Mouse (Mus musculus): ENCODE data around the gene Stk38.
"Not testable (repeated sequence)": the region's sequence is repeated elsewhere in the genome, so short reads cannot be mapped to it uniquely, and the experiment has no call there.

The Stk38 gene

GRCm38 (mm10) chr17:29007243-29007640 is 553 bp downstream of the Stk38 start:
- no peak for DNase-seq (ENCODE audit: low spot score)

DNA sequence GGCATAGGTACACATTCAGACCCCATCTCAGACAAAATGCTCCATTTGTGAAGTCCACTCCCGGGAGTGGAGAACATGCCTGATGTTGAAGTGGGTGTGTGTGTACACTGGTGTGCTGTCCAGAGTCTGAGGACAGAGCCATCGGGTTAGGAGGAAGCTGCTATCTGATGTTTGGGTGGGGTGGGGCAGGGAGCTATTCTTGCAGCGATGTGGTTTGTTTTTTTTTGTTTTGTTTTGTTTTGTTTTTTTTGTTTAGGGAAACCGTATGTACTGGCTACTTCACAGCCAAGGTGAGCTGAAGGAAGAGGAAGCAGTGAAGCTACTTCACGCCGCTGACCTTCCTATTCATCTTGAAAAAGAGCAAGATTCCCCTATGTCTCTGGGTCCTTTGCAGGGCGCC is 983 bp downstream of the Stk38 start:
- no peak for DNase-seq (ENCODE audit: low spot score)

DNA sequence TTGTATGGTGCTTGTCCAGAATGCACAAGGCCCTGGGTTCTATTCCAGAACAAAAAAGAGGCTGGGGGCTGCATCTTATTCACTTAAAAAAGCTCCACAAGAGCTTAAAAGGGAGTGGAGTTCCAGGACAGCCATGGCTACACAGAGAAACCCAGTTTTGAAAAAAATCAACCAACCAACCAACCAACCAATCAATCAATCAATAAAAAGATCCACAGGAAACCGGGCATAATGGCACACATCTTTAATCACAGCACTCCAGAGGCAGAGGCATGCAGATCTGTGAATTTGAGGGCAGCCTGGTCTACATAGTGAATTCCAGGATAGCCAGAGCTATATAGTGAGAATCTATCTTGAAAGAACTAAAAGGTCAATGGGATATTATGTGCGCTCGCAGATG is 2.8 kb downstream of the Stk38 start:
- DNase-seq (ENCODE audit: low spot score): no peak

DNA sequence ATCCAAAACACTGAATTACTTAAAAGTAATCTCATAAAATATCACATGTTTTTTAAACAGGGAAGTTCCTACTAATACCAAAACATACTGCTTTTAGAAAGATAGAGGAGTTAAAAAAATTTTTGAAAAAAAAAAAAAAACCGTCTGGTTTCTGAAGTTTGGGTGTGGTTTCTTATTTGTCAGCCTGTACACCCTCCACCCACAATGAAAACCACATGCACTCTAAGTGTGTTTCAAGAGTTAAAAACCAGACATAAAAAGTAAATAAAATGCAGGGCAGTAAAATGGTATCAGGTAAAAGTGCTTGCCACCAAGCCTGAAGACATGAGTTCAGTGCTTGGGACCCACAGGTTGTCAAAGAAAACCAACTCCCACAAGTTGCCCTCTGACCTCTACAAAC is 4.1 kb downstream of the Stk38 start:
- no peak for DNase-seq (ENCODE audit: low spot score)

- DNase-seq (ENCODE audit: low spot score): no peak
Measured at GRCm38 (mm10) chr17:29000465-29000864, 7.3 kb downstream of the Stk38 start.

GRCm38 (mm10) chr17:28994615-28995014 is 13.2 kb downstream of the Stk38 start:
- DNase-seq (ENCODE audit: low spot score): no peak

DNA sequence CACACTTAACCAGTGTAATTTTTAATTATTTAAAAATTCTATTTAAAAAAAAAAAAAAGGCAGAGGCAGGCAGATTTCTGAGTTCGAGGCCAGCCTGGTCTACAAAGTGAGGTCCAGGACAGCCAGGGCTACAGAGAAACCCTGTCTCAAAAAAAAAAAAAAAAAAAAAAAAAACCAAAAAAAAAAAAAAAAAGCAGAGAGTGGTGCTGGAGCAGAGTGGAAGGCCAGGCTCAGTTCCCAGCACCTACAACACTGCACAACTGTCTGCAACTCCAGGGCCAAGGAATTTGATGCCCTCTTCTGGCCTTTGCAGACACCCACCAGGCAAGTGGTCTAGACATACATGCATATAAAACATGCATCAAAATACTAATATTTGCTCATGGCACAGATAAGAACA is 14.8 kb downstream of the Stk38 start:
- not testable (repeated sequence) for DNase-seq (ENCODE audit: low spot score)

DNA sequence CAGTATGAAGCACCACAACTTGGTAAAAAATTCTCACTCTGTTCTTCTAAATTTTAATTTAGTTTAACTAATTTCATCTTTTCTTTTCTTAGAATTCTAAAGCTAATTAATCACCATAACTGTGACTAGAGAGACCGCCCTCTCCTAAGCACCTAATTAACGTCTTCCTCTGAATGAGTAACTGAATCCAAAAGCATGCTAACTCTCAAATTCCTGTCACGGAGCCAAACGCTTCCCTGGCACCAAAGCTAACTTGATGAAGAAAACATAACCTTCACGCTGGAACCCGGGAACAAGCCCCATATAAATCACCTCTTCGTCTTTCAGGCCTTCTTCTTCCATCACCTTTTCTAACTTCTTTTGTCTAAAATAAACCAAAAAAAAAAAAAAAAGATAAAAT is 15.7 kb downstream of the Stk38 start:
- no peak for DNase-seq (ENCODE audit: low spot score)

GRCm38 (mm10) chr17:28991286-28991685 is 16.5 kb downstream of the Stk38 start:
- no peak for DNase-seq (ENCODE audit: low spot score)

- no peak for DNase-seq (ENCODE audit: low spot score)
Measured at GRCm38 (mm10) chr17:28990060-28990459, 17.7 kb downstream of the Stk38 start.

GRCm38 (mm10) chr17:28988996-28989395 is 18.8 kb downstream of the Stk38 start:
- DNase-seq (ENCODE audit: low spot score): no peak

DNA sequence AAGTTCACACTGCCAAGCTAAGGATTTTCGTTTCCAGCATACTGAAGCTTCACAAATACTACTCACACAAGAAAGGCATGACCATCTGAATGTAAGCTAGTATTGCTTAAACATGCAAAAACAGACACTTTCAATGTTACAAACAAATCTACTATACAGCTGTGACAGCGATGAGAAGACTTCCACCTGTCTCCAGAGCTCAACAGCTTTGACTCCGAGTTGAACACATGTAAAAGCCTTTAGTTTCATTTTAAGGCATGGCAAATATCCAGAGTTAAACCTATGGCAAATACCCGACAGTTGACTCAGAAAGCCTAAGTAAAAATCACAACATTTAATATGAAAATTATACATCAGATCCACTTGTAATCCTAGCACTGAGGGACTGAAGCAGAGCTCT is 19.5 kb downstream of the Stk38 start:
- no peak for DNase-seq (ENCODE audit: low spot score)

DNA sequence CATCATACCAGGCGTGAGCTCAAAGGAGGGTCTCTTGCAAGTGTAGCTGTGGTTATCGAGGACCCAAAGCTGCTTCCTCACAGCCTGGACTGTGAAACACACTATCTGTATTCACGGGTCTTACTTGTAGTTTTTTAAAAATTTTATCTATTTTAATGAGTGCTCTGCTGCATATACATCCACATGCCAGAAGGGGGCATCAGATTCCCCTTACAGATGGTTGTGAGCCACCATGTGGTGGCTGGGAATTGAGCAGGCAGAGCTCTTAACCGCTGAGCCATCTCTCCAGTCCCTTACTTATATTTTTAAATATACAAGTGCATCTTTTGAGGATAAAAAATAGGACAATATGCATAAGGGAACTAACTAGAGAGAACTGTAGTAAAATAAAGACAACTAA is 20.1 kb downstream of the Stk38 start:
- DNase-seq (ENCODE audit: low spot score): no peak

DNA sequence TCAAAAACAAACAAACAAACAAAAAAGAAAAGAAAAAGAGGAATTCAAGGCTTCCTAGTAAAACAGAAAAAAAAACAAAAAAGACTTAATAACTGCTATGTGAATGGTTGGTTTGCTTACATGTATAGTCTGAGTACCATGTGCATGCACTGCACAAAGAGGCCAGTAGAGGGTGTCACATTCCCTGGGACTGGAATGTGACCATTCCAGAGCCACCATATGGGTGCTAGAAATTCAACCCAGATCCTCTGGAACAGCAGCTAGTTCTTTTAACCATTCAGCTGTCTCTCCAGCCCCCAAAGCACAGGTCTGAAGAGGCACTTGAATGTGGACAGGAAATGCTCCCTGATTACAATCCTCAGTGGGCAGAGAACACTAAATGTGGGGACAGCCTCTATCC is 21.0 kb downstream of the Stk38 start:
- DNase-seq (ENCODE audit: low spot score): no peak

DNA sequence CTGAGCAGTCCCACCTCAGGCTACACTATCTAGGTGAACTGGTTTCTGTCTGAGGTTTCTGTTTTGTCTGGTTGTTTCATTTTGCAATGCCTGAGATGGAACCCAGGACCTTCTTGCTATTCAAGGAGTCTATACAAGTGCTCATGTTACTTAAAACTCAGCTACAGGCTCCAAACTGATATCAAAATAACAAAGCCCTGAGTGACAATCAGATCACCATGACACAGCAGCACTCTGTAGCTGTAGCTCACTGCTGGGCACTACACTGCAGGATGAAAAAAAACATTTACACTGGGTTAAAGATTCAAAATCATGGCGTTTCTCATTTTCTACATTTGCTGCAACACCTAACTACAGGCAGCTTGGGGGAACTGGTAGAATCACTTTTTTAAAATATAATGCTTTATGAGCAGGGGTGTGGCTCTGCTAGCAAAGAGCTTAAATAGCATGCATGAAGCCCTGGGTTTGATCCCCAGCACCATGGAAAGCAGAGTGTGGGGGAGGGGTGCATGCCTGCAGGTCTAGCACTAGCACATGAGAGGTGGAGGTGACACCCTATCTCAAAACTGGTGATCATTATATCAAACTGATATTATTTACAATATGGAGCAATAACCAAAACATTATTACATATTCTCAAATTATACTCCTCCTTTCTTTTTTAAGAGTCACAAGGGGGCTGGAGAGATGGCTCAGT is 22.9 kb downstream of the Stk38 start:
- no peak for DNase-seq (ENCODE audit: low spot score)

DNA sequence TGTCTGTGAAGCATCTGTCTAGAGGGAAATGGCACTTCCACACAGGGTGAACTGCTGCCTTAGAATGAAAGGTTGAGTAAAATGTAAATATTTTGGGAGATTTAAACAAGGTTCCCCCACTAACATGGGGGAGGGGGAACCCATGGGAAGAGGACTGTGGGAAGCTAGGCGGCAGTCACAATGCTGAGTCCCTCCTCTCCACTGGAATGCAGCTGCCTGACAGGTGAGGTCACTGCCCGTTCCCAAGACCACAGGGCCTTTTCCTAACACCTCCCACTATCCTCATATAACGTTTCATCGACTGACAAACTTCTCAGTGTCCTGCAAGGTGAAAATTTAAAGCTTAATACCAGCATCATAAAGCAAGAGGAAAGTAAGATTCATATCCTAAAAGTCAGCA is 25.2 kb downstream of the Stk38 start:
- no peak for DNase-seq (ENCODE audit: low spot score)

- no peak for DNase-seq (ENCODE audit: low spot score)
Measured at GRCm38 (mm10) chr17:28981081-28981480, 26.7 kb downstream of the Stk38 start.

DNA sequence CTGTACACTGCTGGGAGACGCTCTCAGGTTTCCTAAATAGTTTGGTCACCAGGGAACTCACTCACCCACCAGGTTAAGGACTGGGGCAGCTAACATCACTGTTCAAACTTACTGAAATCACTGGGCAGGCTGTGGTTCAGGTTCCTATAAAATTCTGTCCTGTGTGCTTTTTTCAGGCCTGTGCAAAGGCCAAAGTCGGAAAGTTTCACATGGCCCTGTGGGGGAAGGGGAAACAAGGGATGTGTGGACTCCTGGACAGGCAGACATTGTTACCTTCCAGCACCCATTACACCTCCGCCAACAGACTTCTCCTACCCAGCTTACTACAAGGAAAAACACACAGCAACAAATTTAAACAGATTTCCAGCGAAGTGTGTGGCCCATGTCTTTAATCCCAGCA is 28.7 kb downstream of the Stk38 start:
- DNase-seq (ENCODE audit: low spot score): no peak

- DNase-seq (ENCODE audit: low spot score): no peak
Measured at GRCm38 (mm10) chr17:28970122-28970521, 37.7 kb downstream of the Stk38 start.

GRCm38 (mm10) chr17:28967021-28967610 is 40.7 kb downstream of the Stk38 start:
- DNase-seq (ENCODE audit: low spot score): no peak

- no peak for DNase-seq (ENCODE audit: low spot score)
Measured at GRCm38 (mm10) chr17:28961596-28961995, 46.2 kb downstream of the Stk38 start.

- DNase-seq (ENCODE audit: low spot score): no peak
Measured at GRCm38 (mm10) chr17:28960597-28960996, 47.2 kb downstream of the Stk38 start.

DNA sequence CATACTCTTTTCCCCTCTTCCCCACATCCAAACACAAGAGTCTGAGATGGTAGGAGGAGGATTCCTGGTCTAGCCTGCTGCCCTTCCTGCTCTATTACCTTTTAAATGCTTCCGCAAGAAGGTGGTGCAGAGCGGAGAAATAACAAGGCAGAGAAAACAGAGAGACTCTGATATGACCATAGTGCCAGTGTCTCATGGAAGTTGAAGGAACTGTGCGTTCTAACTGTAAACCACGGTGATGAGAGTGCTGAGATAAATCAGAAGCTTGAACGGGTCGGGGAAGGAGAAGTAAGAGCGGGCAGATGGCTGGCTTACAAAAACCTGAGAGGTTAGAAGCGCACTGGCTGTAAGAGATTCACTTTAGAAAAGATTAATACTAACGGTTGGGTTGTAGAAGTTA is 53.4 kb downstream of the Stk38 start:
- no peak for DNase-seq (ENCODE audit: low spot score)

DNA sequence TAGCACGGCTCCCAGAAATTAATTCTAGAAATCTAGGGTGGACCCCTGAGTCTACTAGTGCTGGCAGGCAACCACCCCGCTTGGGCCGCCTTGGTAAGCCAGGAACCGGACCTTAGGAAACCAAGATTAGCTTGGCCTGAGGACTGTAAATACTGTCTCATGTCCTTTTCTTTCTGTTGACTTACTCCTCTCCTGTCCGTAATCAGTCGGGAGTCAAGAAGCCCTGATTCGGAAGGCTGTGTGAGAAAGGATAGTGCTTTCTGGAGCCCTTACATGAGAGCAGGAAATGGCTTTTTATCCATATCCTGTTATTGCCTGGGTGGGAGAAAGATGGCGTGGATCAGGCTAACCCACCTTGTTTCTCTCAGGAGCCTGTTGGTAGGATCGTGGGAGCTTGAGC is 54.5 kb downstream of the Stk38 start:
- no peak for DNase-seq (ENCODE audit: low spot score)

Data from ovary, postnatal 36 days (tissue).